ENCODE assay signal across 2 mouse cellular contexts in genomic region chr2:155016751-155017150, GRCm38 (mm10). TPM values are rescaled to one million over a fixed set of nuclear protein-coding genes. Genes with fewer than 3 reads are reported as not detected.
"Had no signal": no experiment of that assay in that cellular context is flagged by ENCODE, and none has a peak within 500 bp of the region (broad histone marks: within the 10 kb centered on the region; RNA-seq: fewer than 3 reads in every experiment).

No protein-coding gene starts in this region.

RNA-seq across cellular contexts. Expression of gene Gm14226, which starts 1.3 kb away (rescaled TPM):
- total RNA-seq: hematopoietic stem cell, adult 5-6 weeks had no signal
- polyA plus RNA-seq: hindbrain, embryonic 14.5 days had no signal
